Mouse (Mus musculus): ENCODE results near the gene Hspb9. TPM values are rescaled to one million over a fixed set of nuclear protein-coding genes. Genes with fewer than 3 reads are reported as not detected.

Hspb9 gene
- total and polyA plus RNA-seq, 3 experiments, result 0.73 to 2.1 TPM; not detected in 1

- peak; percentile 56 for DNase-seq (ENCODE audit: low read depth, low spot score)
- H3K27me3 ChIP-seq (ENCODE audit: control insufficient read depth in 1 of 2, insufficient read depth in 2 of 2, low read length in 2 of 2), result no peaks in the 10 kb centered on the region
- H3K4me3 ChIP-seq (ENCODE audit: control insufficient read depth in 1 of 2, insufficient read depth in 1 of 2, low read depth in 2 of 2, low read length in 2 of 2), result peak overlapping the region; percentile 73 to 92
- H3K9me3 ChIP-seq (replicated peaks; ENCODE audit: insufficient read depth, low read length), result no peaks in the 10 kb centered on the region
- H3K79me2 ChIP-seq (ENCODE audit: control insufficient read depth, insufficient read depth, low read length, poor library complexity), result no peaks in the 10 kb centered on the region
- H3K27ac ChIP-seq (ENCODE audit: control insufficient read depth, low read depth, low read length), result 0 out of 2 replicates have a peak overlapping the region, but pooled peaks have one; percentile 63
- peak; percentile 18; the same call in 1 of the 2 replicates for TF ChIP-seq RCOR1 (IDR thresholded peaks at IDR 0.05; ENCODE audit: low read depth, low read length)
- TF ChIP-seq KAT2A (conservative IDR thresholded peaks at IDR 0.05; ENCODE audit: low read depth, low read length), result no peak
- no peak for TF ChIP-seq CTCF (IDR thresholded peaks at IDR 0.05 in 2 of 3, conservative IDR thresholded peaks at IDR 0.05 in 1 of 3; ENCODE audit: control insufficient read depth in 1 of 3, insufficient read depth in 1 of 3, low read depth in 2 of 3, low read length in 3 of 3, poor library complexity in 1 of 3, severe bottlenecking in 1 of 3)
- 0 out of 2 replicates have a peak, but pooled peaks have one; percentile 7 for TF ChIP-seq SMC3 (IDR thresholded peaks at IDR 0.05; ENCODE audit: low read depth, low read length)
- peak overlapping the region; percentile 74 for H3K9ac ChIP-seq (ENCODE audit: control insufficient read depth, low read depth, low read length, poor library complexity, severe bottlenecking)
- H3K36me3 ChIP-seq (ENCODE audit: control insufficient read depth in 1 of 2, insufficient read depth in 2 of 2, low read length in 2 of 2), result peaks cover 0 to 12% of the 10 kb centered on the region in 2 experiments; a peak in 3 of 4 replicates
- H3K4me1 ChIP-seq (ENCODE audit: control insufficient read depth in 1 of 2, insufficient read depth in 2 of 2, low read length in 2 of 2), result peaks cover 3 to 7% of the 10 kb centered on the region in 2 experiments; a peak in 3 of 4 replicates
These were observed 10.3 kb upstream of the Hspb9 start for GRCm38 (mm10) chr11:100703366-100703765.

GRCm38 (mm10) chr11:100703851-100704531, 9.7 kb upstream of the Hspb9 start, which contains the start of gene Dhx58:
Gene Dhx58 (minus strand): TSS chr11:100704271.
- no peaks in the 10 kb centered on the region for H3K9me3 ChIP-seq (replicated peaks; ENCODE audit: insufficient read depth, low read length)
- H3K4me3 ChIP-seq (ENCODE audit: control insufficient read depth in 1 of 2, insufficient read depth in 1 of 2, low read depth in 2 of 2, low read length in 2 of 2), result peak within 1 kb of the TSS; percentile 73 to 92
- H3K27ac ChIP-seq (ENCODE audit: control insufficient read depth, low read depth, low read length), result peak within 1 kb of the TSS; percentile 63
- TF ChIP-seq MYB (IDR thresholded peaks at IDR 0.05; ENCODE audit: low read depth, low read length) (no peak), TCF12 (IDR thresholded peaks at IDR 0.05; ENCODE audit: low read depth, low read length) (0 out of 2 replicates have a peak, but pooled peaks have one; percentile 33), ETS1 (IDR thresholded peaks at IDR 0.05; ENCODE audit: low read depth, low read length) (peak; percentile 77), MXI1 (IDR thresholded peaks at IDR 0.05; ENCODE audit: low read depth, low read length) (peak; percentile 25; the same call in 1 of the 2 replicates), RCOR1 (IDR thresholded peaks at IDR 0.05; ENCODE audit: low read depth, low read length) (no peak), NELFE (IDR thresholded peaks at IDR 0.05; ENCODE audit: low read depth, low read length) (0 out of 2 replicates have a peak, but pooled peaks have one; percentile 24), E2F4 (IDR thresholded peaks at IDR 0.05; ENCODE audit: borderline replicate concordance, low read depth, low read length) (no peak), ZKSCAN1 (IDR thresholded peaks at IDR 0.05; ENCODE audit: low read depth, low read length) (peak; percentile 76; the same call in 1 of the 2 replicates), CHD2 (IDR thresholded peaks at IDR 0.05; ENCODE audit: low read length) (peak; percentile 51), GATA1 (IDR thresholded peaks at IDR 0.05; ENCODE audit: low read depth, low read length) (no peak), CHD1 (IDR thresholded peaks at IDR 0.05; ENCODE audit: low read depth, low read length) (no peak), POLR2AphosphoS5 (IDR thresholded peaks at IDR 0.05; ENCODE audit: borderline replicate concordance, low read depth, low read length) (no peak), TBP (IDR thresholded peaks at IDR 0.05; ENCODE audit: low read depth, low read length) (0 out of 2 replicates have a peak, but pooled peaks have one; percentile 18), ZNF384 (IDR thresholded peaks at IDR 0.05; ENCODE audit: low read depth, low read length) (peak; percentile 99), POLR2AphosphoS2 (IDR thresholded peaks at IDR 0.05; ENCODE audit: low read length) (peak; percentile 93), MAFK (IDR thresholded peaks at IDR 0.05; ENCODE audit: borderline replicate concordance, low read depth, low read length) (no peak), ELF1 (IDR thresholded peaks at IDR 0.05; ENCODE audit: low read depth, low read length) (peak; percentile 12; the same call in 1 of the 2 replicates), UBTF (IDR thresholded peaks at IDR 0.05; ENCODE audit: borderline replicate concordance, insufficient read depth, low read depth, low read length) (no peak), USF1 (IDR thresholded peaks at IDR 0.05; ENCODE audit: low read depth, low read length) (no peak), MYC (IDR thresholded peaks at IDR 0.05; ENCODE audit: low read depth, low read length) (no peak), MAZ (IDR thresholded peaks at IDR 0.05; ENCODE audit: low read depth, low read length) (no peak), EP300 (IDR thresholded peaks at IDR 0.05; ENCODE audit: low read depth in 1 of 2, low read length in 2 of 2) (no peak), ZMIZ1 (IDR thresholded peaks at IDR 0.05; ENCODE audit: low read depth, low read length) (0 out of 2 replicates have a peak, but pooled peaks have one; percentile 24), HCFC1 (IDR thresholded peaks at IDR 0.05; ENCODE audit: low read depth, low read length) (peak; percentile 55; the same call in 1 of the 2 replicates), BHLHE40 (IDR thresholded peaks at IDR 0.05; ENCODE audit: borderline replicate concordance, low read depth, low read length) (no peak), MAX (IDR thresholded peaks at IDR 0.05; ENCODE audit: low read length) (no peak), ZC3H11A (IDR thresholded peaks at IDR 0.05; ENCODE audit: low read depth, low read length) (no peak)

More at GRCm38 (mm10) chr11:100703851-100704531, 9.7 kb upstream of the Hspb9 start, which contains the start of gene Dhx58:
- Histone ChIP-seq H3K27me3 (ENCODE audit: control insufficient read depth in 1 of 2, insufficient read depth in 2 of 2, low read length in 2 of 2) (no peaks in the 10 kb centered on the region), H3K36me3 (ENCODE audit: control insufficient read depth in 1 of 2, insufficient read depth in 2 of 2, low read length in 2 of 2) (peaks cover 0 to 12% of the 10 kb centered on the region in 2 experiments; a peak in 3 of 4 replicates), H3K4me1 (ENCODE audit: control insufficient read depth in 1 of 2, insufficient read depth in 2 of 2, low read length in 2 of 2) (peaks cover 3 to 7% of the 10 kb centered on the region in 2 experiments; a peak in 3 of 4 replicates), H3K9ac (ENCODE audit: control insufficient read depth, low read depth, low read length, poor library complexity, severe bottlenecking) (peak within 1 kb of the TSS; percentile 74), H3K79me2 (ENCODE audit: control insufficient read depth, insufficient read depth, low read length, poor library complexity) (no peaks in the 10 kb centered on the region)
- DNase-seq (ENCODE audit: low read depth, low spot score), result peak; percentile 85
